Mouse (Mus musculus) regulatory T cell (primary cell): ENCODE measurements around the gene Sertad3.

Experiments
- in situ Hi-C: fragments of 300-600 bp; cut with MboI, MseI; formaldehyde crosslinking; loops from one replicate; pipeline ENCODE4 v1.15.1; 2025; ENCODE audit warnings: high pct_unique_total_duplicates

Gene Sertad3

DNA sequence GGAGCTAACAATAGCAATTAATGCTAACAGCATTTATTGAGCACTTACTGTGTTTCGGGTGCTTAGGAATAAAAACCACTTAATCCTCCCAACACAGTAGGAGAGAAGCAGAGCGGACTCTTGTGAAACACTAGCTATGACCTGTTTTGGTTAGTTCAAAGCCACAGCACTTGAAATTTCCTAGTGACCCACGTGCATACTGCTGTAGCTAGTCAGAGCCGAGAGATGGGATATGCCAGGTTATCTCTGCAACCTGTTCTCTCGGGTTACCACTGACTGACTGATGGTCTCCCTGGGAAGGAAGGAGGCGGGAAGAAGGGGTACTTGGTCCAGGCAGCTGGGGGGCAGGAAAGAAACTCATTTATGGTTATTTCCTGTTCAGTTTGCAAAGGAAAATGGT lies 13.1 kb upstream of the Sertad3 start:
- in situ Hi-C loops, result no loop called here

DNA sequence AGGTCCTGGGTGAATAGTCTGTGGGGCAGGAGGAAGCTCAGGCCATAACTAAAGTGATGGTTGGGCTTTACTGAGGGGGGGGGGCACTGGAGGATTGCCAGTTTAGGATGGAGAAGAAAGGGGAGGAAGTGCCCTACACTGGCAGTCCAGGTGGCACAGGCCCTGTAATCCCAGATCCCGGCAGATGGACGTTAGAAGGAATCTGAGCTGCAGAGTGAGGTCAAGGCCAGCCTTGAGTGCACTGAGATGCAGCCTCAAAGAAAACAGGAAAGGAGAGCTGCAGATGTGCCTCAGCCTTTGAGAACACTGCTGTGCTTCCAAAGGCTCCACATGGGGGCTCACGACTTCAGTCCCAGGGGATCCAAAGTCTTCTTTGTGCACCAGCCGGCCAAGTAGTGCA lies 5.9 kb upstream of the Sertad3 start:
- in situ Hi-C loops, result no loop called here

DNA sequence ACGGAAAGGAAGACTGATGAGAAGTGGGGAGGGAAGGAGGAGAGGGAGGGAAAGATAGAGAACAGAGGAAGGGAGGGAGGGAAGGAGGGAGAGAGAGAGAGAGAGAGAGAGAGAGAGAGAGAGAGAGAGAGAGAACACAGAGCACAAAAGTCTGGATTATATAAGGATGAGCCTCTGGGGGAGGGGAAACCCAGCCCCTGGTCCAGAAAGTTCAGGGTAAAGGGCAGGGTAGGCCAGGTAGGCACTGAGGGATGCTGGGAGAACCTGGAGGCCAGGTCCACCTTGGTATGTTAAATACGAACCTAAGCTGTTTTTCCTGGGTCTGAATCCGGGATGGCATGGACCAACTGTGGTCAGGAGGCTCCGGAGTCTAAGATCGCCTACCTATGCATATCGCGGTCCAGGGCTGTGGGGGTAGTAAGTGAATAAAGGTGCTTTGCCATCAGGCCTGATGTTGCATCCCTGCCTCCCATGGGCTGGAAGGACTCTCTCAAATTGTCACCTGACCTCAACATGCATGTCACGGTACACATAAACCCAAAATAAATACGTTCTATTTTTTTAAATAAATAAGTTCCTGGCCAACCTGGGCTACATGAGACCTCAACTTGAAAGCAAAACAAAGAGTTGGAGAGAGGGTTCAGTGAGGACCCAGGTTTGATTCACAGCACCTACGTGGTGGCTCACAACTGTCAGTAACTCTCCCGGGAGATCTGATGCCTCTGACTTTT lies 2.0 kb upstream of the Sertad3 start:
- in situ Hi-C loops, result no loop called here

DNA sequence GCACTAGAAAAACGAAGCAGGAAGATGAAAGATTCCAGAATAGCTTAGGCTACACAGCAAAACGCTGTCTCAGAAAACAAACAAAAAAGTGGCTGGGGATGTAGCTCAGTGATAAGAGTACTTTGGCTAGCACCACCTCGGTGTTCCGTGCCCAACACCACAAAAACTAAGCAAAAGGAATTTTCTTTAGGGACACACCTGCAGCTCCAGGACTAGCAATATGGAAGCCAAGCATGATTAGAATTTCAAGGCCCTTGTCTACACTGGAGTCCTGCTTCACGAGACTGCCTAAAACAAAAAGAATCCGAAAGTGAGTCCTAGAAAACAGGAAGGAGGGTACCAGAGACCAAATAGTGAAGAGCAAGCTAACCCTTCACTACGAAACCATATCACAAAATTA lies 972 bp upstream of the Sertad3 start:
- in situ Hi-C loops, result no loop called here

DNA sequence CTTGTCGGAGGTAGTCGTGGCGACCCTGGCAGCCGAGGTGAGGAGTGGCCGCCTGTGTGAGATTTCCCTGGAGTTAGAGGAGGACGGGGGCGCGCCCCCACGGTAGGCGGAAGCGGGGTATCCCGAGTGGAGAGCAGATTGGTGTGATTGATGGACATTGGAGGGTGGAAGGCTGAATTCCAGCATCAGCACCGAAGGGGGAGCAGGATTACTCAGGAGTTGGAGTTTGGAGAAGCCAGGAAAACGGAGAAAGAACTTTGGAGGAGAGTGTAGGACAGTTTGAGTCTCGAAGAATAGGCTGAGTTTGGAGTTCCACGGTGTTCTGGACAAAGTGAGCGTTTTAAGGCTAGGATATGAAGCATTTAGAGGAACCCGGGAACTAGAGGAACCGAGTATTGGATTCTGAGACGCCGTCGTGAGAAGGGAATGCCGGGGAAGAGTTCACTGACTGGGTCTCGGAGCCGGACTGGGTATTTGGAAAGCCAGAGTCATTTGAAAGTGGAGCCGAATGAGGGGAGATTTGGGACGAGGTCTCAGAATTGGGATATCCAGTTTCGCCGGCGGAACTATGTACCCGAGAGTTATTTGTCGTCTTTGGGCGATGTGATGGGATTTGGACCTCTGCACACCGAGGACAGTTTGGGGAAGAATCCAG lies 394 bp downstream of the Sertad3 start:
- in situ Hi-C loops, result no loop called here

DNA sequence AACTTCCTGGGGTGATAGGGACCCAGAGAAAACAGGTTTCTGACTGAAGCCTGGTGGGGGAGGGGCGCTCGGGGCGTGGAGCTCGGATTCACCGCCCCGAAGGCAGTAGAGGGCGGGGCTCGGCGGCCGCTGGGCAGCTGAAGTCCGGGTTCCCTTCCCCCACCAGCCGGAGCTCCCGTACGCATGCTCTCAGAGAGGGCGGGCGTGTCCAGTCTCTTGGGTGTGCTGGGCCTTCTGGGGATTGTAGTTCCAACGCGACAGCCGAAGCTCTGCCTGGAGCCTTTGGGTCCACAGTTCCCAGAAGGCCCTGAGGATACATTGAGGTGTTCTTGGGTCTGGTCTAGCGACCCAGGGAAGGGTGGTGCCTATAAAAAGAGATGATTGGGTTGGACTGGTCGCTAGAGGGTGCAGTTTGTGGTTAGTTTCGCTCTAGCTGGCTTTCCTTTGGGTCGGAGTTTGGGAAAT lies 954 bp downstream of the Sertad3 start:
- in situ Hi-C loops, result no loop called here

DNA sequence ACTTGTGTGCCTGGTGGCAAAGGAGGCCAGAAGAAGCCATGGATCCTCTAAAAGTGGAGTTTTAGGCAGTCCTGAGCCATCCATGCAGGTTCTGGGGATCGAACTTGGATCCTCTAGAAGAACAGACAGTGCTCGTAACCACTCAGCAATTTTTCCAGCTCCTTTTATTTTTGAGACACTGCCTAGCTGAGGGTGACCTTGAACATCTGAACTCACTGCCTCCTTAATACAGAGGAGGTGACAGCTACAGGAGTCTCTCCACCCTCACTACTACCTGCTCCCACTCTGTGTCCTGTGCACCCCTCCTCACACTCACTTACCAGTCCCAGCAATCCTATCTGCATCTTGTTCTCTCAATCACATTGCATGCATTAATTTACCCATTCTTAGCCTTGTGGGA lies 2.0 kb downstream of the Sertad3 start:
- in situ Hi-C loops, result no loop called here

DNA sequence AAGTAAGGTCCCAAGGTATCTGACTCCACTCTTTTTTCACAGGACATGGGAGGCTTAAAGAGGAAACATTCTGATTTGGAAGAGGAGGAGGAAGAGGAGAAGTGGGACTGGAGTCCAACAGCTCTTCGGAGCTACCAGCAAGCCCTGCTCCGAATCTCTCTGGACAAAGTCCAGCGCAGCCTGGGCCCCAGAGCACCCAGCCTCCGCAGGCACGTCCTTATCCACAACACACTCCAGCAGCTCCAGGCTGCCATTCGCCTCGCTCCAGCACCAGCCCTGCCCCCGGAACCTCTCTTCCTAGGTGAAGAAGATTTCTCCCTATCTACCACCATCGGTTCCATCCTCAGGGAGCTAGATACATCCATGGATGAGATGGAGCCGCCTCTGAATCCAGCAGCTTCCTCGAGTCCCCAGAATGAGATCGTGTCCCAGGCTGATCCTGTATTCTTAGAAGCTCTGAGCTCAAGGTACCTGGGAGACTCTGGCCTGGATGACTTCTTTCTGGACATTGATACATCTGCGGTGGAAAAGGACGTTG lies 2.6 kb downstream of the Sertad3 start:
- in situ Hi-C loops, result no loop called here

DNA sequence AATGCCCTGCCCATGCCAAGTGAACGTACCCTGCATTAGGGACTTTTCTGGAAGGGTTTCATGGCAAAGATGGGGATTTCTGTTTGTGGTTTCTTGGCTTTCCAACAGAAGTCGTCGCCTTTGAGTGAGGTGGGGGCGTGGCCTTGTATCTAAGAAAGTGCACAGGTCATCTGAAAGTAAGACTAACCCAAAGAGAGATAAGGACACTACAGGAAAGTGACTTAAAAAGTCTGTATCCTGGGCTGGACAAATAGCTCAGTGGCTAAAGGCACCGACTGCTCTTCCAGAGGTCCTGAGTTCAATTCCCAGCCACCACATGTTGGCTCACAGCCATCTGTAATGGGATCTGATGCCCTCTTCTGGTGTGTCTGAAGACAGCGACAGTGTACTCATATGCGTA lies 5.0 kb downstream of the Sertad3 start:
- in situ Hi-C loops, result no loop called here

DNA sequence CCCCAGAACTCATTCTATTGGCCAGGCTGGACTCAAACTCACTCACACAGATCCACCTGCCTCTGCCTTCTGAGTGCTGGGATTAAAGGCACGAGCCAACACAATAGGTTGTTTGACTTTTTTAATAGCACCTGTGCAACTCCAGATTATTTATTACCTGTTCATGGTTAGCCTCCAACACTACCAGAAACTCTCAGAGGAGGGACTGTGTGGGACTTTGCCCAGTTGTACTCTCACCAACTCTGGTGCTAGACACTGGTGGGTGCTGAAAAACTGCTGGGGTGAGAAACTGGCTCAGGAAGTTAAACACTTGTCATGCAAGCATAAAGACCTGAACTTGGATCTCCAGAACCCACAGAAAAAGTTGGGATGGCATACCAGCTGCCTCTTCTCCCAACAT lies 6.2 kb downstream of the Sertad3 start:
- in situ Hi-C loops, result loop anchor here (10.0 kb wide), 1 partner anchor 905 kb away; the partner anchor contains the start of gene Zfp36

DNA sequence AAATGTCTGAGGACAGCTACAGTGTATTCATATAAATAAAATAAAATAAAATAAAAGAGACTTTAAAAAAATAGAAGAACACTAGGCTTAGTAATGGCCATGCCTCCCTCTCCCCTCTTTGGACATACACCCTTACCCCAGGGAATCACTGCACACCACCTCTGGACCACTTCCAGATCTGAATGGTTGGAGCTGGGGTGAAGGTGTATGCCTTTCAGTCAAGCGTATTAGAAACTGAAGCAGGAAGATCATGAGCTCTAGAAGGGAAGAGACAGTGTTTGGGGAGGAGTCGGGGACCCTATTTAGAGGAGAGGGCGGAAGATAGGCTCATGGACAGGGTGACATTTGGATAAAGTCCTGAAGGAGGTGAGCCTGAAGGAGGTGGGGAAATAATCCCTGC lies 6.9 kb downstream of the Sertad3 start:
- in situ Hi-C loops, result loop anchor here (10.0 kb wide), 1 partner anchor 904 kb away; the partner anchor contains the start of gene Zfp36

DNA sequence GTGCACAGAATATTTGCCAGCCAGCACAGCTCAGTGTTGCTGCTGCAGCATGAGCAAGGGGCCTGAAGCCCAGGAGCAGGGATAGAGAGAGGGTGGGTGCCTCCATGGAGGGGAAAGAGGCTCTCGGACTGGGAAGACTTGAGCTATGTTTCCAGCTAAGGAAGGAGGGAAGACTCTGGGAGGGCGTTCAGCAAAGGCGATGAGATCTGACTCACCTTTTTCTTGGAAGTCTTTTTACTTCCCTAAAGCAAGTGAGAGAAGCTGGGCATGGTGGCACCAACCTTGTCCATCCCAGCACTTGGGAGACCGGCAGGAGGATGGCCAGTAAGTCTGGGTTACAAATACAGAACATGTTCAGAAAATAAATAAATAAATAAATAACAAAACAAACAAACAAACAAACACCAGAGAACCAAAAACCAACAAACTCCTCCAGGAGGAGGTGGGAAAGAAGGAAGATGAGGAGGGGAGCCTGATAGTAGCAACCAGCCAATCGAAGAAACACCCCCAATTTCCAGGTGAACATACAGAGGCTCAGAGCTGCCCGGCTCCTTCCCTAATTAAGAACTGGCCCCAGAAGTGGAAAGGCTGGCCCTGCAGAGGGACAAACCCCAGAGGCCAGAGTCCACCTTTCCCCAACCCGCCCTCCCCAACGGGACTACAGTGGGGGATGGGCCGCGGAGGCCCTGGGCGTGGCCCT lies 7.5 kb downstream of the Sertad3 start:
- in situ Hi-C loops, result loop anchor here (10.0 kb wide), 1 partner anchor 904 kb away; the partner anchor contains the start of gene Zfp36

DNA sequence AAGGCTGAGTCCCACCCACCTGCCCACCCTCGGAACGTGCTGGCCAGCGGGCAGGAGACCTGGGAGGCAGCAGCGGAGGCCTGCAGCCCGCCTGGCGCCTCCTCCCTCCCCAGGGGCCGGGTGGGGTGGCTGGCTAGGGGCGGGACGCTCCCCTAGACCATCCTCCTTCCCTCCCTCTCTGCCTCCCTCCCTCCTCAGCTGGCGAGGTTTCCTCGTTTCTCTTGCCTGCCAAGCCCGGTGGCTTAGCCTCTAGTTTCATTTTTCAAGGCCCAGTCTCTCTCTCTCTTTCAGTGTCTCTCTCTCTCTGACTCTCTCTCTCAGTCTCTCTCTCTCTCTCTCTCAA lies 8.0 kb downstream of the Sertad3 start:
- in situ Hi-C loops, result loop anchor here (10.0 kb wide), 1 partner anchor 903 kb away; the partner anchor contains the start of gene Zfp36

DNA sequence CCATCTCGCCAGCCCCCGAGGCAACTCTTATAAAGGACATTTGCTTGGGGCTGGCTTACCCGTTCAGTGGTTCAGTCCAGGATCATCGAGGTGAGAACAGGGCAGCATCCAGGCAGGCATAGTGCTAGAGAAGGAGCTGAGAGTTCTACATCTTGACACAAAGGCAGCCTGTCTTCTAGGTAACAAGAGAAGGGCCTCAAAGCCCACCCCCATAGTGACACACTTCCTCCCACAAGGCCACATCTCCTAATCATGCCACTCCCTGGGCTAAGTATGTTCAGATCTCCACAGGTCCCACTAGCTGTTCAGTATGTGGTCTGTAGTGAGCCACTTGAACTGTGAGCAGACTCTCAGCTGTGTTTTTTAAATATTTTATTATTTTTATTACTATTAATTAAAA lies 10.3 kb downstream of the Sertad3 start:
- in situ Hi-C loops, result loop anchor here (10.0 kb wide), 1 partner anchor 901 kb away; the partner anchor contains the start of gene Zfp36

DNA sequence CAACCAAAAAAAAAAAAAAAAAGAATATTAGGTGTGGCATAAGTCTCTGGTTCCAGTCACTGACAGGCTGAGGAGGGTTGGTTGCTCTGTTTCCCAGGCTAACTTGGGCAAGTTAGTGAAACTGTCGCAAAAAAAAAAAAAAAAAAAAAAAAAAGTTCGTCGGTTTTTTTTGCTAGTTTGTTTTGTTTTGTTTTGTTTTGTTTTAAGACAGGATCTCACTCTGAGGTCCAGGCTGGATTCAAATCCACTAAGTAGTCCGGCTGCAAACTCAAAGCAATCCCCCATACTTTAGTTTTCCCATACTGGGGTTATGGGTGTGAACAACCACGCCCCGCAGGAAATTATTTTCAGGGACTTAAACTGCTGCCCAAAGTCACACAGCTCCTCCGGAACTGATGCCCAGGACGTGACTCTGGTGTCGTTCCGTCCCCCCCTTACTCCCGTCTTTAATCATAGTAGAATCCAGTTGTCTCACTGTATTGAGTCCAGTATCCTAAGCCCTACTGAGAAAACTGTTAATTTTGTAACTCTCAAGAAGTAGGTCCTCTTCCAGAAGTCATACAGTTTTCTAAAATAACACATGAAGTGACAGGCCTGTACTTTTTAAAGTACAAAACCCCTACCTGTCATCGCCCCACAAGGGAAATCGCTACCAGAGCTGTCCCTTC lies 12.7 kb downstream of the Sertad3 start:
- in situ Hi-C loops, result loop anchor here (5.0 to 10.0 kb wide), 2 partner anchors 39 to 899 kb away; partner anchors contain the start of genes Blvrb, Sptbn4 and Zfp36

DNA sequence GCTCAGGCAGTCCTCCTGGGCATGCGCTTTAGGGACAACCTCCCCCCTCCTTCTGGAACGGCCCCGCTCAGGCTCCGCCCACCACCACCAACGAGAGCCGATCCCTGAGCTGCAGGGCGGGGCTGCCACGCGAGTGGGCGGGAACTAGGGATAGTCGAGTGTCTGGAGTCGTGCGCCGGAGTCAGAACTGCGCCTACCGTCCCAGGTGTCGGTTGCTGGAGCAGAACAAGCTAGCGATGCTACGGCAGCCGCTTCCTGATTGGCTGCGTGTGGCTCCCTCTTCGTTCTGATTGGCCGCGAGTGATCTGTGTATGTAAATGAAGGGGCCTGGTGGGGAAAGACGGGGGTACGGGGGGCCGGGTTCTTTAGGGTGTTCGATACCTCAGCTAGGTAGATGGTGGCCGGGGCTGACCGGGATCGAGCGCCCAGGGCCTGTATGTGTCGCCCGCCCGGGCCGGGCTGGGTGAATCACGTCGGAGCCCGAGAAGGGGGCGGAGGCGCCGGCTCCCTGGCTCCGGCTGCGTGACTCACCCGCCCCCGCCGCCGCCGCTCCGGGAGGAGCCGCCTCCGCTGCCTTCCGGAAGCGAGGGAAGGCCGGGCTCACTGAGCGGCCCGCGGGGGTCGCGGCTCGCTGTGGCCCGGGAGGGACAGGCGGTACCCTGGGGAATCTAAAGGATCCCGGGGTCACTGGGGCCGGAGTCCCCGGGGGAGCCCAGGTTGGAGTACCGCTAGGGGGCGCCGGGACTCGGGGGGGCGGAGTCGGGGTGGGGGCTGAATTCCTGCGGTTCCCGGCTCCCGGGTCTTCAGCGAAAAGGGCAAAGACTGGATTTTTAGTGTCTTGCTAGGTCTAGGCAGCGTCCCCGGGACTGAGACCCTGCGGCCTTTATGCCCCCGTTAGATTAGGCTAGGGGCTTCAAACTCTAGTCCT lies 13.5 kb downstream of the Sertad3 start, which contains the start of gene Sertad1:
TSS of gene Sertad1 (plus strand) at position 141 of the 928 bp plus-strand sequence.
- in situ Hi-C loops, result loop anchor here (5.0 to 10.0 kb wide), 2 partner anchors 40 to 898 kb away; partner anchors contain the start of genes Blvrb, Sptbn4 and Zfp36

DNA sequence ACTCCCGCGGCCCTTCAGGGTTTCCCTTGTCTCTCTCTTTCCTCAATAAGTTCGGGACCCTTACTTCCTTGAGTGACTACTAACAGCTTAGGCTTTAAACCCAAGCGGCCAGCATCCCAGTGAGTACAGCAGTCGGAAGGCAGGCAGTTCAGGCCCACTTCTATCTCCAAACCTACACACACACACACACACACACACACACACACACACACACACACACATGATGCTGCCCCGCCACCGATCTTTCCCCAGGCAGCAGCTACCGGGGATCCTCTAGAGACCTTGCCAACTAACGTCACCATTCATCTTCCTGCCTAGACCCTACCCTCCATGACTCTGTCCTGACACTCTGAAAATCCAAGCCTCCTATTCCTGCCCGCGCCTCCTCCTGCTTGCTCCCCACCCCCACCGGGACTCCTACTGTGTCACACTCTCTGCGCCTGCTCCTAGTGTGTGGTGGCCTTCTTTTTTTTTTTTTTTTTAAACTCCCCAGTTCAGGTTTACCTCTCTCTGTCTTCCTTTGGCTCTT lies 14.2 kb downstream of the Sertad3 start:
- in situ Hi-C loops, result loop anchor here (5.0 to 10.0 kb wide), 2 partner anchors 41 to 897 kb away; partner anchors contain the start of genes Blvrb, Sptbn4 and Zfp36

DNA sequence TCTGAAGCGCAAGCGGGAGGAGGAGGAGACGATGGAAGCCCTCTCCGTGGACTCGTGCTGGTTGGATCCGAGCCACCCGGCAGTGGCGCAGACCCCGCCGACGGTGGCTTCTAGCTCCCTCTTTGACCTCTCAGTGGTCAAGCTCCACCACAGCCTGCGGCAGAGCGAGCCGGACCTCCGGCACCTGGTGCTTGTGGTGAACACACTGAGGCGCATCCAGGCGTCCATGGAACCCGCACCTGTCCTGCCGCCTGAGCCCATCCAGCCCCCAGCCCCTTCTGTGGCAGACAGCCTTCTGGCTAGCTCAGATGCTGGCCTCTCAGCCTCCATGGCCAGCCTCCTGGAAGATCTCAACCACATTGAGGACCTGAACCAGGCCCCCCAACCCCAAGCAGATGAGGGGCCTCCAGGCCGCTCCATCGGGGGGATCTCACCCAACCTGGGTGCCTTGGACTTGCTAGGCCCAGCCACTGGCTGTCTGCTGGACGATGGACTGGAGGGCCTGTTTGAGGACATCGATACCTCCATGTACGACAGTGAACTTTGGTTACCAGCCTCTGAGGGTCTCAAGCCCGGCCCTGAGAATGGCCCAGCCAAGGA lies 15.8 kb downstream of the Sertad3 start:
- in situ Hi-C loops, result loop anchor here (5.0 to 10.0 kb wide), 2 partner anchors 42 to 895 kb away; partner anchors contain the start of genes Blvrb, Sptbn4 and Zfp36

DNA sequence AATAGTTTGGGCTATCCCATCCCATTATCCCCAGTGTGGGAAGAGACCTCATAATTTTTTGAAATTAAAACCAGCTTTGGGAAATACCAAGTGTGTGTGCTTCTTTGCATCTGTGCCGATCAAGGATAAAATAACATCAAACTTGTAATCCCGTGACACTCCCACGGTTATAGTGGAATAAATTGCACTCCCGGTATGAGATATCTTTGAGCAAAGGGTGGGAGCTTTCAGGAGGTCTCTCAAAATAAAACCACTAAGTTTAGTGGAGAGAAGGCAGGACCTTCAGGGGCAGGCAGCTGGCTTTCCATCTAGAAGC lies 16.6 kb downstream of the Sertad3 start:
- in situ Hi-C loops, result no loop called here
